Mouse (Mus musculus) lung, postnatal 0 days (tissue): ENCODE data around the gene Hoxb2. TPM values are rescaled to one million over a fixed set of nuclear protein-coding genes. Genes with fewer than 3 reads are reported as not detected.

ENCODE experiments used
- ATAC-seq: fragments of 200-750 bp; cut with Nextera tagmentation; 2 replicates; pipeline ENCODE4 v1.8.0; 2017; ENCODE audit warnings: moderate library complexity
- DNase-seq: peaks from one replicate; pipeline ENCODE4 v3.0.0-alpha.2; 2016; ENCODE audit warnings: low spot score
- H3K27ac ChIP-seq: fragments of 300-500 bp; sonication (generic); 2 replicates; pipeline ENCODE4 v1.5.1; 2014; ENCODE audit warnings: antibody characterized with exemption, mild to moderate bottlenecking, low read length, mixed read lengths
- H3K27me3 ChIP-seq: fragments of 300-500 bp; sonication (generic); replicated peaks from 2 replicates; pipeline ENCODE4 v1.6.1; 2014; ENCODE audit warnings: low read length, mixed read lengths; ENCODE audit not compliant: insufficient read depth
- H3K36me3 ChIP-seq: fragments of 300-500 bp; sonication (generic); 2 replicates; pipeline ENCODE4 v1.6.1; 2014; ENCODE audit warnings: low read length, mixed read lengths; ENCODE audit not compliant: insufficient read depth
- H3K4me1 ChIP-seq: fragments of 300-500 bp; sonication (generic); 2 replicates; pipeline ENCODE4 v1.6.1; 2014; ENCODE audit warnings: antibody characterized with exemption, low read depth, low read length, mixed read lengths; ENCODE audit not compliant: insufficient read depth
- H3K4me2 ChIP-seq: fragments of 300-500 bp; sonication (generic); replicated peaks from 2 replicates; pipeline ENCODE4 v1.6.1; 2014; ENCODE audit warnings: low read depth, mild to moderate bottlenecking, low read length, moderate library complexity, mixed read lengths
- H3K4me3 ChIP-seq: fragments of 300-500 bp; sonication (generic); 2 replicates; pipeline ENCODE4 v1.5.1; 2014; ENCODE audit warnings: low read depth, low read length
- H3K9ac ChIP-seq: fragments of 300-500 bp; sonication (generic); replicated peaks from 2 replicates; pipeline ENCODE4 v1.6.1; 2014; ENCODE audit warnings: low read depth, mild to moderate bottlenecking
- H3K9me3 ChIP-seq: fragments of 300-500 bp; sonication (generic); 2 replicates; pipeline ENCODE4 v1.6.1; 2016; ENCODE audit warnings: low read length, mixed read lengths
- CTCF ChIP-seq: IDR thresholded peaks from 2 replicates; pipeline ENCODE4 v1.5.1; 2016; ENCODE audit warnings: antibody characterized with exemption, mild to moderate bottlenecking
- EP300 ChIP-seq: IDR thresholded peaks from 2 replicates; pipeline ENCODE4 v1.6.1; 2016; ENCODE audit warnings: antibody characterized with exemption, mild to moderate bottlenecking, control low read depth
- WGBS: fragments of 180-500 bp; shearing (Covaris S2); extraction: QIAGEN DNeasy Blood & Tissue Kit; methylation state at CpG from one replicate; pipeline ENCODE4 v1.1.7; 2014; 5-methylcytosine and 5-hydroxymethylcytosine counted together
- polyA plus RNA-seq: library from polyadenylated mRNA; unstranded; fragments of >200 nt; fragmentation: Nextera tagmentation; extraction: Ambion mirVana; gene quantifications from 2 replicates; pipeline ENCODE4 v1.2.1, GENCODE M21; 2015

Gene Hoxb2
- polyA plus RNA-seq, 1 experiment from 2014 or later = 16.5 TPM

DNA sequence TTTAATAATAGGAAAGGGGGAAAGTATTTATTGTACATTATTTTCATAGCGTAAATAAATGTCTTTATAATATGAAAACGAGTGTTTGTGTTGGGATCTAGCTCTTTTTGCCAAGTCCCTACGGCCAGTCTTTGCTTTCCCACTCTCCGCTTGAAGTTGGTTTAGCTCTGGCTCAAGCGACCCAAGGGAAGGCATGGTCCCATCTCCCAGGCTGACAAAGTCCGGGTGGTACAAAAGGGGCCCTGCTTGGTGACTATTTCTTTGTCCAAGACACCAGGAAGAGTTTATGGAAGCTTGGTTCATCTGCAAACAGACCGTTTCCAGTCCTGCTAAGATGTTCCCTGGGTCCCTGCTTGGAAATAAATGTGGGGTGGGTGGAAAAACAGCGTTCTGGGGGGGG is 3.6 kb downstream of the Hoxb2 start:
- Histone ChIP-seq H3K36me3 (no peaks in the 10 kb centered on the region), H3K4me2 (peak overlapping the region; percentile 63), H3K4me3 (peak overlapping the region; percentile 58), H3K9me3 (no peaks in the 10 kb centered on the region), H3K27me3 (peaks cover 7% of the 10 kb centered on the region; the same call in 1 of the 2 replicates), H3K4me1 (peaks cover 3% of the 10 kb centered on the region; the same call in 1 of the 2 replicates), H3K9ac (peak overlapping the region; percentile 2), H3K27ac (peak overlapping the region; percentile 22; the same call in 1 of the 2 replicates)
- TF ChIP-seq CTCF (no peak), EP300 (no peak)
- DNase-seq (no peak), ATAC-seq (no peak)
- WGBS = 25% methylated on average over 8 of the region's 8 CpGs

DNA sequence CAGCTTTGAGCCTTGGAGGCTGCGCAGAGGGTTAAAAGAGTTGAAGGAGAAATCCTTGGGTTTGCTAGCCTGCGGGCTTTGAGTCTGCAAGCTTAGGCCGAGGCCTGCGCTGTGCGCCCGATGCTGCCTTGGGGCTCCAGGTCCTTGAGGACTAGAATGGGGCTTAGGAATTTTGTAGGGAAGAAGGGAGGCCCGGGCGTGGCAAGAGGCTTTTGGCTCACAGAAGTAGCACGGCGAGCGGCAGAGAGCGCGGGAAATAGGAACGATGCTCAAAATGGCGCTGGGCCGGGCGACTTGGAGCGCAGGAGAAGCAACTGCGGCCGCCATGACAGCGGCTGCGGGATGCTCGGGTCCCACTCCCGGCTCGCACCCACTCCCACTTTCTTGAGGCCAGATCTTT is 4.1 kb downstream of the Hoxb2 start:
- Histone ChIP-seq H3K27ac (peak overlapping the region; percentile 22; the same call in 1 of the 2 replicates), H3K4me2 (peak overlapping the region; percentile 63), H3K9ac (peak overlapping the region; percentile 2), H3K4me1 (peaks cover 3% of the 10 kb centered on the region; the same call in 1 of the 2 replicates), H3K4me3 (peak overlapping the region; percentile 58), H3K27me3 (peaks cover 7% of the 10 kb centered on the region; the same call in 1 of the 2 replicates), H3K9me3 (no peaks in the 10 kb centered on the region), H3K36me3 (no peaks in the 10 kb centered on the region)
- TF ChIP-seq CTCF = no peak
- TF ChIP-seq EP300 = no peak
- no peak for DNase-seq
- ATAC-seq = no peak
- WGBS = 6% methylated on average over 25 of the region's 25 CpGs

DNA sequence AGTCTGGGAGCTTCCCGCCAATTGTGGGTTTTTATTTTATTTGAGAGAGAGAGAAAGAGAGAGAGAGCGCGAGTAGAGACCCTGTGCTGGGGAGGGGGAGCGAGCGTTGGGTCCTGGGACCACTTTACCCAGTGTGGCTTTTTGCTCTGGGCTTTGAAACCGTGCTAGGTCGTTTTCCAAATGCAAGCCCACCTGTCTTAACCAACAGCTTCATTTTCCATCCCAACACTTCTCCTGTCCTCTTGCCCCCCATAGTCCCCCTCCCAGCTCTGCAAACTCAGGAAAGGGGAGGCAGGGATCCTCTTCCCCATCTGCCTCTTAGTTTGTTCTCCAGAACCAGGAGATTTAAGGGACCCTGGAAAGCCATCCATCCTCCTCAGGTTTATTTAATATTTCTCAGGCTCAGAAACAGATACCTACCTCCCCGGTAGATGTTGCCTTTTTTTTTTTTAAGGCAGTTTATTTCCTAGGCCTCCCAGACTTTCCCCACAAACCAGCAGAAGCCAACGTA is 4.5 kb downstream of the Hoxb2 start:
- WGBS = 17% methylated on average over 9 of the region's 9 CpGs
- H3K27ac ChIP-seq = 0 out of 2 replicates have a peak overlapping the region, but pooled peaks have one; percentile 22
- H3K4me1 ChIP-seq = peaks cover 3% of the 10 kb centered on the region; the same call in 1 of the 2 replicates
- no peaks in the 10 kb centered on the region for H3K9me3 ChIP-seq
- H3K27me3 ChIP-seq = peaks cover 7% of the 10 kb centered on the region; the same call in 1 of the 2 replicates
- H3K36me3 ChIP-seq = no peaks in the 10 kb centered on the region
- peak overlapping the region; percentile 58 for H3K4me3 ChIP-seq
- ATAC-seq (no peak), DNase-seq (no peak)
- no peak for TF ChIP-seq CTCF
- TF ChIP-seq EP300 = no peak
- peak overlapping the region; percentile 2 for H3K9ac ChIP-seq
- peak overlapping the region; percentile 63 for H3K4me2 ChIP-seq

DNA sequence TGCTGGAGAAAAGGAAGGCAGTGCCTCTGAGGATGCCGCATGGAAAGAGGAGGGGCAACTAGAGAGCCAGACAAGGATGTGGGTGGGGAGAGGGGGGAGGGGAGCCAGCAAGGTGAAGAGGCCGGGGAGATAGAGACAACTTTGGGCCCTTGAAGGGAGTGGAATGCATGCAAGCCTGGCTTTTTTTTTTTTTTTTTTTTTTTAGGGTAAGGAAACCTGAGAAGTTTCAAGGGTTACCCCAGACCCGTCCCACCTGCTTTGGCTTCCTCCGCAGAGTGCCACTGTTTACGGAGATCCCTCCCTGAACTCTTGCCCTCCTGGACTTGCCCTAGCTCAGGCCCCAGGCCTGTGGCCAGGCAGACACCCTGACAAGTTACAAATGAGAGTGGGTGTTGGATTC is 13.5 kb downstream of the Hoxb2 start:
- no peaks in the 10 kb centered on the region for H3K36me3 ChIP-seq
- H3K4me3 ChIP-seq = no peak overlapping the region
- H3K9ac ChIP-seq = no peak overlapping the region
- TF ChIP-seq CTCF (no peak), EP300 (no peak)
- ATAC-seq (no peak), DNase-seq (no peak)
- 20% methylated on average over 5 of the region's 5 CpGs for WGBS
- H3K27ac ChIP-seq = no peak overlapping the region
- H3K9me3 ChIP-seq = no peaks in the 10 kb centered on the region
- peaks cover 22% of the 10 kb centered on the region; the same call in 1 of the 2 replicates for H3K27me3 ChIP-seq
- no peak overlapping the region for H3K4me2 ChIP-seq
- peaks cover 7% of the 10 kb centered on the region; the same call in 1 of the 2 replicates for H3K4me1 ChIP-seq

GRCm38 (mm10) chr11:96365441-96366091 is 15.2 kb downstream of the Hoxb2 start, which contains the start of gene Hoxb1:
Hoxb1 (plus strand) TSS chr11:96365752.
- Histone ChIP-seq H3K9ac (no peak within 1 kb of the TSS), H3K27me3 (peaks cover 22% of the 10 kb centered on the region; the same call in 1 of the 2 replicates), H3K9me3 (no peaks in the 10 kb centered on the region), H3K27ac (no peak within 1 kb of the TSS), H3K36me3 (no peaks in the 10 kb centered on the region), H3K4me3 (peak within 1 kb of the TSS; percentile 20), H3K4me2 (peak within 1 kb of the TSS; percentile 36), H3K4me1 (peaks cover 7% of the 10 kb centered on the region; the same call in 1 of the 2 replicates)
- ATAC-seq (no peak), DNase-seq (no peak)
- 24% methylated on average over 26 of the region's 26 CpGs for WGBS
- no peak for TF ChIP-seq EP300
- TF ChIP-seq CTCF = no peak

GRCm38 (mm10) chr11:96366092-96367041 is 16.0 kb downstream of the Hoxb2 start:
- H3K9ac ChIP-seq = no peak overlapping the region
- peak overlapping the region; percentile 20 for H3K4me3 ChIP-seq
- H3K4me2 ChIP-seq = peak overlapping the region; percentile 36
- TF ChIP-seq EP300 (no peak), CTCF (peak; percentile 33)
- H3K27me3 ChIP-seq = peaks cover 22% of the 10 kb centered on the region; the same call in 1 of the 2 replicates
- H3K27ac ChIP-seq = no peak overlapping the region
- WGBS = 9% methylated on average over 47 of the region's 47 CpGs
- ATAC-seq (peak; percentile 76), DNase-seq (peak; percentile 65)
- peaks cover 7% of the 10 kb centered on the region; the same call in 1 of the 2 replicates for H3K4me1 ChIP-seq
- H3K36me3 ChIP-seq = no peaks in the 10 kb centered on the region
- no peaks in the 10 kb centered on the region for H3K9me3 ChIP-seq
